Mouse (Mus musculus) gastrocnemius, adult 18-20 months (tissue): ENCODE measurements around the gene Cyp2c66. TPM values are rescaled to one million over a fixed set of nuclear protein-coding genes. Genes with fewer than 3 reads are reported as not detected.
"Not testable (repeated sequence)": the region's sequence is repeated elsewhere in the genome, so short reads cannot be mapped to it uniquely, and the experiment has no call there.

Experiments used
- DNase-seq: peaks from one replicate; pipeline ENCODE4 v3.0.0; 2021; ENCODE audit warnings: low spot score
- long read RNA-seq, 2 experiments: library from polyadenylated mRNA; stranded (forward); transcript quantifications; one replicate each; pipeline ENCODE4 v2.0.0; 2021
- total RNA-seq, 2 experiments: library from RNA; stranded (reverse); gene quantifications; 2 replicates each; pipeline ENCODE4 v1.2.3; 2021

Cyp2c66 gene
- total RNA-seq = not detected
- long read RNA-seq, experiment 1 = 0 reads
- long read RNA-seq, experiment 2 = 0 reads

GRCm38 (mm10) chr19:39113644-39114043 is at the start of gene Cyp2c66:
Gene Cyp2c66, plus strand, starts transcription at chr19:39113898.
- no peak for DNase-seq

GRCm38 (mm10) chr19:39098779-39099178 is 14.9 kb upstream of the Cyp2c66 start:
- DNase-seq = not testable (repeated sequence)

- DNase-seq = not testable (repeated sequence)
Measured at GRCm38 (mm10) chr19:39156836-39157235, 43.1 kb downstream of the Cyp2c66 start.

Other genes with a start within 250 kb of the Cyp2c66 start
- under 1 TPM; 0.28 to 0.87 TPM for gene Hells, start 183.0 kb upstream of the Cyp2c66 start, total RNA-seq
- not detected for gene Cyp2c55, start 106.9 kb upstream of the Cyp2c66 start, total RNA-seq
- not detected for gene Cyp2c65, start 52.9 kb upstream of the Cyp2c66 start, total RNA-seq
- under 1 TPM in 1 of 2 experiments, not detected in 1; 0.64 TPM for gene Cyp2c29, start 155.5 kb downstream of the Cyp2c66 start, total RNA-seq